Mouse (Mus musculus) stomach, postnatal 0 days (tissue): Measurements from ENCODE around the gene Fcrla. TPM values are rescaled to one million over a fixed set of nuclear protein-coding genes. Genes with fewer than 3 reads are reported as not detected.

Experiments
- ATAC-seq: fragments of 200-750 bp; cut with Nextera tagmentation; 2 replicates; pipeline ENCODE4 v1.8.0; 2017; ENCODE audit not compliant: low FRiP score, low TSS enrichment
- DNase-seq: peaks from one replicate; pipeline ENCODE4 v3.0.0-alpha.2; 2016; ENCODE audit warnings: low spot score
- H3K27ac ChIP-seq: fragments of 300-500 bp; sonication (generic); replicated peaks from 2 replicates; pipeline ENCODE4 v1.5.1; 2014; ENCODE audit warnings: mild to moderate bottlenecking, control low read depth
- H3K27me3 ChIP-seq: fragments of 300-500 bp; sonication (generic); 2 replicates; pipeline ENCODE4 v1.6.1; 2014; ENCODE audit warnings: low read length; ENCODE audit not compliant: control insufficient read depth, insufficient read depth
- H3K36me3 ChIP-seq: fragments of 300-500 bp; sonication (generic); 2 replicates; pipeline ENCODE4 v1.6.1; 2014; ENCODE audit warnings: low read length, mixed read lengths; ENCODE audit not compliant: control insufficient read depth, insufficient read depth
- H3K4me1 ChIP-seq: fragments of 300-500 bp; sonication (generic); replicated peaks from 2 replicates; pipeline ENCODE4 v1.6.1; 2014; ENCODE audit warnings: antibody characterized with exemption; ENCODE audit not compliant: control insufficient read depth, insufficient read depth
- H3K4me2 ChIP-seq: fragments of 300-500 bp; sonication (generic); replicated peaks from 2 replicates; pipeline ENCODE4 v1.6.1; 2014; ENCODE audit warnings: low read depth, mild to moderate bottlenecking, control low read depth, moderate library complexity
- H3K4me3 ChIP-seq: fragments of 300-500 bp; sonication (generic); 2 replicates; pipeline ENCODE4 v1.5.1; 2014; ENCODE audit warnings: low read depth, low read length, control low read depth
- H3K9ac ChIP-seq: fragments of 300-500 bp; sonication (generic); 2 replicates; pipeline ENCODE4 v1.6.1; 2014; ENCODE audit warnings: mild to moderate bottlenecking, low read length, control low read depth, mixed read lengths
- H3K9me3 ChIP-seq: fragments of 300-500 bp; sonication (generic); 2 replicates; pipeline ENCODE4 v1.6.1; 2016; ENCODE audit warnings: low read length; ENCODE audit not compliant: control insufficient read depth
- CTCF ChIP-seq: IDR thresholded peaks from 2 replicates; pipeline ENCODE4 v1.5.1; 2016; ENCODE audit warnings: antibody characterized with exemption, low read depth, mild to moderate bottlenecking, moderate library complexity
- EP300 ChIP-seq: optimal IDR thresholded peaks from 2 replicates; pipeline ENCODE3; 2016; ENCODE audit warnings: antibody characterized with exemption
- WGBS: fragments of 180-500 bp; shearing (Covaris S2); extraction: QIAGEN DNeasy Blood & Tissue Kit; methylation state at CpG from one replicate; pipeline ENCODE4 v1.1.7; 2014; 5-methylcytosine and 5-hydroxymethylcytosine counted together
- polyA plus RNA-seq: library from polyadenylated mRNA; unstranded; fragments of >200 nt; fragmentation: Nextera tagmentation; extraction: Ambion mirVana; gene quantifications from 2 replicates; pipeline ENCODE4 v1.2.1, GENCODE M21; 2015

The Fcrla gene
- polyA plus RNA-seq, 1 experiment from 2014 or later: 0.38 TPM

DNA sequence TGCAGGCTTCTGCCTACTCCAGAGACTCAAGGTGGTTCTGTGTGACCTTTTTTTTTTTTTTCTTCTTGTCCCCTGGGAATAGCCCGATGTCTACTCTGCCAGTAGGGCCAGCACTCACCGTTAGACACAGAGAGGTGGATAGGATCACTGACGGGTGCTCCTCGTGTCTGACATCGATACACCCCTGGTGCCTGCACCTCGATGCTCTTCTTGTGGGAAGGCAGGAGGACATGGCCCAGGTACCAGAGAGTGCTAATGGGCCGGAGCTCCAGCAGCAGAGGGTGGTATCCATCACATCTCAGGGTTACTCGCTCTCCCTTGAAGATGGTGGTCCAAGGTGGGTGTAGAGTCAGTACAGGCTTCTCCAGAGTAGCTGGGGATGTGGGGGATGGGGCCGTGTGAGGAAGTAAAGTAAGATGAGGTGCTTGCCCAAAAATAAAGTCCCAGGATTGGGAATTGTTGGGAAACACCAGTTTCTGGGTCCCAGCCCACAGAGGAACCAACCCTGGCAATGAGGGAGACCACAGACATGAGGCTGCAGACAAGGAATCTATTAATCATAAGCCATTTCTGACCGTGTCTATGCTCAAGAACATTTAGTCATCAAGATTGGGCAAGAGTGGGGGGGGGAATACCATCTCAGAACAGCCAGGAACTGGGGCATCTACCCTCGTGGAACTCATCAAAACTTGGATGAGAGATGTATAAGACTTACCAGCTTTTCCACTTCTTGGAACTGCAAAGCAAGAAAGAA, 15.3 kb downstream of the Fcrla start:
- 0 out of 2 replicates have a peak, but pooled peaks cover 3% of the 10 kb centered on the region for H3K4me1 ChIP-seq
- no peak overlapping the region for H3K9ac ChIP-seq
- DNase-seq: no peak
- H3K27me3 ChIP-seq: peaks cover 5% of the 10 kb centered on the region; the same call in 1 of the 2 replicates
- H3K4me2 ChIP-seq: no peak overlapping the region
- H3K36me3 ChIP-seq: no peaks in the 10 kb centered on the region
- H3K27ac ChIP-seq: no peak overlapping the region
- H3K9me3 ChIP-seq: no peaks in the 10 kb centered on the region
- no peak for TF ChIP-seq CTCF
- TF ChIP-seq EP300: no peak
- H3K4me3 ChIP-seq: no peak overlapping the region
- 73% methylated on average over 11 of the region's 11 CpGs for WGBS
- ATAC-seq: no peak

DNA sequence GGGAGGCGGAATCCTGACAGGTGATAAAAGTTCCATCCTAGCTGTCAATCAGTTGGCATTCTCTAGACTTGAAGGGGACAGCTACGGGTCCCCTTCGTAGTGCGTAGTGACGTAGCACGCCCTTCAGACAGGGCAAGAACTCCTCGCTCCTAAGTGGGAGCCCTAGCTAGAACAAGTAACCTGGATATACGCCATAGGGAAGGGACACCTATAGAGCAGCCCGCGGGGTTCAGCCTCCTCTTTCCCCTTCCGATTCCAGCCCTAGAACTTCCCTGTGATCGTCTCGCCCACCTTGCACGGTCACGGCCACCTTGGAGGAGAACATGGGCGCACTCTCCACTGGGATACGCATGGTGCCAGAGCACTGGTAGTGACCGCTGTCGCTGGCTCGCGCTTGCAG, 19.0 kb downstream of the Fcrla start:
- 3% methylated on average over 21 of the region's 21 CpGs for WGBS
- H3K4me3 ChIP-seq: peak overlapping the region; percentile 39
- no peaks in the 10 kb centered on the region for H3K9me3 ChIP-seq
- H3K36me3 ChIP-seq: no peaks in the 10 kb centered on the region
- no peak overlapping the region for H3K9ac ChIP-seq
- DNase-seq: no peak
- TF ChIP-seq EP300 (no peak), CTCF (no peak)
- H3K27ac ChIP-seq: no peak overlapping the region
- peak overlapping the region; percentile 67 for H3K4me2 ChIP-seq
- H3K4me1 ChIP-seq: 0 out of 2 replicates have a peak, but pooled peaks cover 3% of the 10 kb centered on the region
- ATAC-seq: no peak
- H3K27me3 ChIP-seq: peaks cover 5% of the 10 kb centered on the region; the same call in 1 of the 2 replicates

DNA sequence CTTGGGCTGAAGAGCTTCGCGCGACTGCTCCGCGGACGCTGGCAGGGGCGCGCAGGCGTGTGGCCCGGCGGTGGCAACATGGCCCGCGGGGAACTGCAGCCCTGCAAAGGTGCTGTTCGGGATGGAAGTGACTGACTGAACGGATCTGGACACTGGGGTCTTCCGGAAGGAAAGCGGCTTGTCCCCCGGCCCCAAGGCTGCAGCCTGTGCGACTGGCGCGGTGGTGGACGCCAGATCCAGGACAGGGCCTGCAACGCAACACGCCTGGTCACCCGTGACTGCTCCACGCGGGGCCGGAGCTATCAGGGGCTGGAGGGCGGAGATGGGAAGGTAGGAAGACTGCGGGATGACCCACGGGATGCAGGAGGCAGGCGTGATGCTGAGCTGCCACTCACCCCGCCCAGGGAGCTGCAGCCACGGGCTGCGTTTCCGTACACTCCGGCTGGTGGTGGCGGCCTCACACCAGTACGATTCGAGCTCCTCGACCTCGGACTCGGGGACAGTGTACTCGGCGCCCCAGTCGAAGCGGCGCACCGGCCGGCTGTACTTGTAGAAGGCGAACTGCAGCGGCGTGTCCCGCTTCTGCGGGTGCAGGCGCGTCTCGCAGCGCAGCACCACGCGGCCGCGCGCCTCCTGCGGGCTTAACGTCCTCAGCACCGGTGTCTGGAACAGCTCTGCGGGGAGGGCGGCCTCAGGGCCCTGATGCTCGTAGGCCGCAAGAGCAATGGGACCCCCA, 19.8 kb downstream of the Fcrla start:
- ATAC-seq: peak; percentile 47; the same call in 1 of the 2 replicates
- H3K4me3 ChIP-seq: peak overlapping the region; percentile 39
- H3K4me2 ChIP-seq: peak overlapping the region; percentile 67
- no peaks in the 10 kb centered on the region for H3K36me3 ChIP-seq
- no peaks in the 10 kb centered on the region for H3K9me3 ChIP-seq
- no peak overlapping the region for H3K27ac ChIP-seq
- TF ChIP-seq CTCF: peak; percentile 16; the same call in 1 of the 2 replicates
- no peak for TF ChIP-seq EP300
- peak; percentile 50 for DNase-seq
- WGBS: 1% methylated on average over 70 of the region's 71 CpGs
- H3K4me1 ChIP-seq: 0 out of 2 replicates have a peak, but pooled peaks cover 3% of the 10 kb centered on the region
- peaks cover 5% of the 10 kb centered on the region; the same call in 1 of the 2 replicates for H3K27me3 ChIP-seq
- H3K9ac ChIP-seq: no peak overlapping the region

DNA sequence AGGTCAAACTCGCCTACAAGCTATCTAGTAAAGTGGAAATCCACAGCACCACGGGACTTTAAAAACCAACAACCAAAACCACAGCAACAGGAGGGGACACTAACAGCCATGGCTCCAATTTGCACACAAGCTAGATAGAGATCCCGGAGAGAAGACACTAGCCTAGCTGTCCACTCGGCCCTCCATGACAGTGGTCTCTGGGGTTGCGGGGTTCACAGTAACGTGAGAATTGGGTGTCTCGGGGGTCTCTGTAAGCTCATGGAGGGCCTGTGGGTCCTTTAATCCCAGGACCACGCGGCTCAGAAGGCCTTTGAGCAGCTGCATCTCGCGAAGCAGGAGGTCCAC, 20.3 kb downstream of the Fcrla start:
- peak overlapping the region; percentile 67 for H3K4me2 ChIP-seq
- no peak for ATAC-seq
- H3K9ac ChIP-seq: no peak overlapping the region
- H3K36me3 ChIP-seq: no peaks in the 10 kb centered on the region
- 0 out of 2 replicates have a peak, but pooled peaks cover 3% of the 10 kb centered on the region for H3K4me1 ChIP-seq
- H3K27ac ChIP-seq: no peak overlapping the region
- peak overlapping the region; percentile 39 for H3K4me3 ChIP-seq
- 26% methylated on average over 11 of the region's 11 CpGs for WGBS
- no peak for DNase-seq
- no peaks in the 10 kb centered on the region for H3K9me3 ChIP-seq
- no peak for TF ChIP-seq CTCF
- no peak for TF ChIP-seq EP300
- peaks cover 5% of the 10 kb centered on the region; the same call in 1 of the 2 replicates for H3K27me3 ChIP-seq

DNA sequence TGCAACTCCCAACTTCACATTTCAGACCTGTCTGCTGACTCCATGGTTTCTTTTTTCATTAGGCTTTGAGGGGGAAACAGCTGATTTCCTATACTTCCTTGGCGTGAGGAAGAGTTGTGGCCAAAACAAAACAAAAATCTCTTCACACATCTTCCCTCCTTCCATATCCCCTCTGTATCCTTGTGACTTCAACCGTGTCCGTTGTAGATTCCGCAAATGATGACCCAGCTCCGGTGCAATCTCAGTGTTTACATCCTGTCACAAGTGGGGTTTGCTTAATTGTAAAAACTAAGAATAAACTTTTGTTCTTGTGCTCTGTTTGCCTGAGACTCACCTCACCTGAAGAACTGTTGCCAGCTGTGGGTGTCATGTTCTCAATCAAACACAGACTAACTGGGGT, 23.9 kb downstream of the Fcrla start:
- H3K4me1 ChIP-seq: 0 out of 2 replicates have a peak, but pooled peaks cover 3% of the 10 kb centered on the region

More for the DNA sequence above, 23.9 kb downstream of the Fcrla start:
- DNase-seq (no peak), ATAC-seq (no peak)
- Histone ChIP-seq H3K9me3 (no peaks in the 10 kb centered on the region), H3K4me3 (no peak overlapping the region), H3K36me3 (no peaks in the 10 kb centered on the region), H3K4me2 (no peak overlapping the region), H3K27me3 (peaks cover 4% of the 10 kb centered on the region; the same call in 1 of the 2 replicates), H3K9ac (no peak overlapping the region), H3K27ac (no peak overlapping the region)
- no peak for TF ChIP-seq CTCF
- TF ChIP-seq EP300: no peak
- 33% methylated on average over 5 of the region's 5 CpGs for WGBS
